Mouse (Mus musculus) NIH3T3 (cell line): ENCODE results near the gene Cstb.
"Not testable (repeated sequence)": the region's sequence is repeated elsewhere in the genome, so short reads cannot be mapped to it uniquely, and the experiment has no call there.

ENCODE experiments used
- DNase-seq: peaks from one replicate; pipeline ENCODE4 v3.0.0-alpha.2; 2012; ENCODE audit warnings: low read depth

Cstb gene

DNA sequence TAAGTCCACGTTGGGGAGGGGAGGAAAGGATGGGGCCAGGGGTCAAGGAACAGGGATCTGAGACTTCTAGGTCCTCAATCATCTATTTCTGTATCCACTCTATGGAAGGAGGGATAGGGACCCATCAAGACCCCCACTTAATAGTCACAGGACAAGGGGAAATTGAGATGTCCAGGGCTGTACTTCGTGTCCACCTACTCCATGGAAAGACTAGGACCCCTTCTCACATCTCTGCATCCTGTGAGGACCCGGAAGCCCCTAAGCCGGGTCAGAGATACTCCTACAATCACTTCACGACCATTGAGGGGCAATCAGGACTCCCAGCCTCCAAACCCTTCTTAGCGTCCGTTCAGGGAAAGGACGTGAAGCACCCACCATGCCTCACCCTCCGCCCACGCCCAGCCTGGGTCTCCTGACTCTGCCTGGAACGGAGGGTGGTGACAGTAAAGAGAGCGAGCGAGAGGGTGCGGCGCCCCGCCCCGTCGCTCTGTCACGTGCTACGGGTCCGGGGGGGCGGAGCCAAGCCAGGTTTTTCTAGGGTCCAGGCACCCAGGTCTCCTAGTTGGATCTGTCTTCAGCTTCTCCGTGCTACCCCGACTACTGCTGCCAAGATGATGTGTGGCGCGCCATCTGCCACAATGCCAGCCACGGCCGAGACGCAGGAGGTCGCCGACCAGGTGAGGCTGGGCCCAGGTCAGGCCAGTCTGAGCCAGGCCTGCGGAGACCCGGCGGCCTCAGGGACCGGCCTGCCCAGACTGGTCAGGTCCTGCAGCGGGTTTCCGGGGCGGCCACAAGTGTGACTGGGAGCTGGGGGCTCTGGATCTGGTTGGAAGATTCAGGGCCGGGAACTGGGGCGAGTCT, at the start of gene Cstb:
Gene Cstb, plus strand, starts transcription at position 489 of the 861 bp plus-strand sequence.
- peak; percentile 96 for DNase-seq

DNA sequence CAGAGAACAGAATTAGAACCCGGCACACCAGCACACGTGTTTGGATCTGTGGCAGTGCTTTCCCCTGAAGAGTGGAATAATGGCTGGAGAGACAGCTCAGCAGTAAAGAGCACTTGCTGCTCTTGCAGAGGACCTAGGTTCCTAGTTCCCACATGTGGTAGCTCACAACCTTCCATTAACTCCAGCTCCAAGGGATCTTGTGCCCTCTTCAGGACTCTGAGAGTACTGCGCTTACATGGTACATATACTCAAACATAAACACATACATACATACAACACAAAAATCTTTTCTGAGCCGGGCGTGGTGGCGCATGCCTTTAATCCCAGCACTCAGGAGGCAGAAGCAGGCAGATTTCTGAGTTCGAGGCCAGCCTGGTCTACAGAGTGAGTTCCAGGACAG, 47.0 kb upstream of the Cstb start:
- DNase-seq: no peak

DNA sequence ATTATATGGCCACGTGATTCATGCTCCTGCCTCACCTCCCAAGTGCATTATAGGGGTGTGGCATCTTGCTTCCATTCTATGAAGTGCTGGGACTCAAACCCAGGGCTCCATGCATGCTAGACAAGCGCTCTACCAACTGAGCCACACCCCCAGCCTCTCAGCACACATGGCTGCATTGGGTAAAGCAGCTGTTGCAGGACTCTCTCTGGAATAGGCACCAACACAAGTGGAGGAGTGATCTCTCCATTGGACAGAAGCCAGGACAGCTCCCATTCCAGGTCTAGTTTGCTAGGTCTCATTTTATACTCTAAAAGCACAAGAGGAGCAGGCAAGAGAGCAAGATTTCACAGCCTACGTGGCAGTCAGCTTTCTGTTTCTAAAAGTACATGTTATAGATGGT, 41.9 kb upstream of the Cstb start:
- DNase-seq: no peak

DNA sequence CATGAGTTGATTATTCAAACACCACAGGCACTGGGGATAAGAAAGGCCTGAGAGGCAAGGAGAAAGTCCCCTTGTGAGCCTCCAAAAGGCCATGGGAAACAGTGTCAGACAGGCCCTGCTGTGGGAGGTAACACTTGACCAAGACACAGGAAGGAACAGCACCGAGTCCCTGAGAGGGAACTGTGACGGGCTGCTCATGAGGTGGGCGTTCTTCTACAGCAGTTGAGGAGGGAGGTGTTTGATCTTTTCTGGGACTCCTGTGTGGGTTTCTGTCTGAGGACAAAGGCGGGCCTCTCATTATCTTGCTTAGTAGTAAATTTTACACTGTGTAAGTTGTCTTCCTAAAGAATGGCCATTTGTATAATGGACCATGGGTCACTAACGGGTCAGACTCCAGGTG, 39.9 kb upstream of the Cstb start:
- no peak for DNase-seq

DNA sequence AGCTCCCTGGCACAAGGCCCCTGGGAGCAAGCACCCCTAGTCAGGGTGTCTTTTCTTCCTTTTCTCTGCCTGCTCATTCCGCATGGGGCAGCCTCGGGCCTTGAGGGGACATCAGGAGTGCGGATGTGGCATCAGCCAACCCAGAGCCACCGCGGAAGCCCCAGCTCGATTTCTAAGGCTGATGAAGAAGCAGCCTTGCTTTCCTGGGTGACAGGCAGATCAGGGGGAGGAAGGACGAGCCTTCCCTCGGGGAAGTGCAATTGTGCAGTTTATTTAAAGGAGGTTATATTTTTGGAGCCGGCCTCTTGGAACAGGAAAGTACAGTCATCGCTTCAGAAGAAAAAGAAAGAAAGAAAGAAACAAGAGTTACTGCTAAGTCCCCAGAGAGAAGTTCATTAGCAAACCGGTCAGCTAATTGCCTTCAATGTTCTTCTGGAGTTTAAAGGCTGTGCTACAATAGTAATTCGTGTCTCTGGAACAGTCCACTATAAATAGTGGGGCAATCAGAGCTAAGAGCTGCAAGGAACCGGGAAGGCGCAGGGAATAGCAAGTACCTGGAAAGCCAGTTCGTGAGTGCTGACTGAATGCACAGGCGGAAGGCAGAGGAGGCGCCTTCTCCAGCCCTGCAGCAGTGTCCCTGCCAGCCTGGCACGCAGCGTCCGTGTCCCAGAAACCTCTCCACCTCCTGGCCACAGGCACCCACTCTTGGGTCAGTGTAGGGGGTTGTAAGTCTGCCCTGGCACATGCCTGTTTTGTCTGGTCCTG, 37.1 kb upstream of the Cstb start:
- no peak for DNase-seq

DNA sequence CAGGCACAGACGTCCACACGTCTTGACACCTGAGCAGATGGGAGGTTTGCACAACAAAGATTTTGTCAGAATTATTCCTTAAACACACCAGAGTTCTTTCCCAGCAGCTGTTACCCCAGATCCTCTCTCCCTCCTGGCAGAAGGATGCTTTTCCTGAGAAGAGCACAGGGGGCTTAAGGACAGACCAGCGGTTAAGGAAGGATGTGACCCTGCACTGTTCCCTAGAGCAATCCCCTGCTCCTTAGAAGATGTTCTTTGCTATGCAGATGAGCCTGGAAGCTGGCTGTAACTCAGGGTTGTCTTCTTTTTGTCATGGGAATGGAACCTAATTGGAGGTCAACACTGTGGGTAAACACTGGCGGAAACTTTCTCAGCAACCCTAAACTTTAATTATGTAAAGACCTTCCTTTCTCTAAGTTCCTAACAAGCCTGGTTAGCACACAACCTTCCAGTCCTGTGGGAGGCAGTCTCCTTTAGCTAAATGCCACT, 34.4 kb upstream of the Cstb start:
- DNase-seq: no peak

DNA sequence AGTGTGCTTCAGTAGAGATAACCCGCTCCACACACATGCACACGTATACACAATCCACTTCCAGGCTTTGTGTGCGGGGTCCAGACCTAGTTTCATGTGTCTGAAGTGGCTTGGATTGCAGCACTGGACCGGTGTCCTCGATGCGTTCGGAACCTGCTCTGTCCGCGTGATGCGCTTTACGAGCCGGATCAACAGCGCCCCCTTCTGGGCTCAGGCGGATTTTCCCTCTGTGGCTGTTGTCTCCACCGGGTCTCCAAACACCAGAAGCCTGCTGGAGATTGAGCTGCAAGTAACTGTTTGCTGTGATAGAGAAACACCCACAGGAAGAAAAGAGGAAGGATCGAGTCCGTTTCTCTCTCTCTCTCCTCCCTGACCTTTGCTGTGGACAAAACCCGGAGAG, 33.4 kb upstream of the Cstb start:
- DNase-seq: peak; percentile 92

DNA sequence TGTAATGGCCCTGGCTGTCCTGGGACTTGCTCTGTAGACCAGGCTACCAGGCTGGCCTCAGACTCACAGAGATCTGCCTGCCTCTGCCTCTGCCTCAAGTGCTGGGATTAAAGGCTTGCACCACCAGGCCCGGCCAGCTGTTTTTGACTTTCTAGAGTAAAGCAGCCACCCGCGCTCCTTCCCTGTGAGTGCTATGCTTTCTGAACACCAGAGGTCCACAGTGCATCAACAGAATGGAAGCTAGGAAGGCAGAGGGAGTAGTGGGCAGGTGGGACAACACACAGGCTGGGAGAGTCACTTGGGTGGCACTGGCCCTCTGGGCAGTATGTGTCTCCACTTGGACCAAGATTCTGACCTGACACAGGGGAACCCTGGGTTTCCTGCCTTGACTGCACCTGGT, 30.1 kb upstream of the Cstb start:
- peak; percentile 40 for DNase-seq

DNA sequence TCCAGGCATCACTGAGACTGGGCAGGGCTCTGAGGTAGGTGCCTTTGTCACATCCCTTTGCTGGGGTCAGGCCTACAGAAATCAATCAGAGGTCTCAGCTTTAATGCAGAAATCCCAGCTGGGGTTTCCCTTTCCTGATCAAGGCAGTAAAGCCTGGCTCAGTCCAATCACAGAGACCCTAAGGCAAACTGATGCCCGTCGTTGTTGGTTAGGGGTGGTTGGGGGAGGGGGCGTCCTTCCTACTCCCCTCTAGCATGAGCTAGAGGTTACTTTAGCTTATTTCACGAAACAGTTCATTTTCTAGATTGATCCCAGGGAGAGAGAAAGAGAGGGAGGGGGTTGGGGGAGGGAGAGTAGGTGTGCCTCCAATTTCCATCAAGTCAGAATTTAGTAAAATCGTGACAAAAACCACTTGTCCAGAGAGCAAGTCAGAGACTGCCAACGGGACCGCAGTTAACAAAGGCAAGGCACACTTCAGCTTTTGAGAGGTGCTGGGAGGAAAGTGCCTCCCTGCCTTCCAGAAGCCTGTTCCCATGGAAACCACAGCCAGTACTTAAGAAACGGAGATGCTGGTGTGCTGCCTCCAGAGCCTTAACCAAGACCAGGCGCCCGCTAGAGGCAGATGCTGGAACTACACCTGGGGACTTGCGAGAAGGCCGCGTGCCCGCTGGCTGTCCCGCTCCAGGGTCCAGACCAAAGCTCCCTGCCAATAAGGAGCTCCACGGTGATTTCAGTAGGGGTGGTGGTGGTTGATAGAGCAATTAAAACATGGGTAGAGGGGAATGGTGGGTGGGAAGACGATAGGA, 29.4 kb upstream of the Cstb start:
- DNase-seq: peak; percentile 81

DNA sequence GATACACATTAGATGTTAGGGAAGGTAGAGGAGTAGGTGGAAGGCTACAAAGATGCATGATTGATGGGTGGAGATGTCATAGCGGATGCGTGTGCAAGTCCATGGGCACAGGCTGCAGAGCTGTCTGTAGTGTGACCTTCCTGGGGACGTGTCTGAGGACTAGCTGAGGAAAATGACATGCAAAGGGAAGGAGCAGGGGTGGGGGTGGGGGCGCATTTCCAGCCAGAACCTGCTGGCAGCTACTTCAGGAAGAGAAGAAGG, 28.9 kb upstream of the Cstb start:
- no peak for DNase-seq

DNA sequence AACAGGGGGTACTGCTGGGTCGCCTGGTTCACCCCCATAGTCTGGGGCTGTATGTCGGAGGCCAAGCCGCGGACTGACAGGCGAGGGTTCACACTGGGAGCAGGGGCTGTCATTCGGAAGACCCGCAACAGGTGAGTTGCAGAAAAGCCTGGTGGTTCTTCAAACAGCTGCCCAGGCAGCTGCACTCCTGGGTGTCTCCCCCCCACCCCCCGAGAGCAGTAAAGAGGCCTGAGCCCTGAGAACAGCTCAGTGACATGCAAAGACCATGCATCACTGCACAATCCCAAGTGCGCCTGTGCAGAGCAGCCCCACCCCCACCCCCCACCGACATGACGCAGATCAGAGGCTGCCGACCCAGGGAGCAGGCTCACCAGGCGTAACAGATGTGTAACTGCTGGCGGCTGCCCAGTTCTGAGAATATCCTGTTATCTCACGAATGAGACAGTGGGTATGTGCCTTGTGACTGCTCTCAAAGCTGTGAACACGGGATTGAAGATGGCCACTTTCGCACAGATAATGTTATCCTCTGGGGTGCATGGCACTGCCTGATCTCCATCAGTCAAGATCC, 26.3 kb upstream of the Cstb start:
- peak; percentile 31 for DNase-seq

DNA sequence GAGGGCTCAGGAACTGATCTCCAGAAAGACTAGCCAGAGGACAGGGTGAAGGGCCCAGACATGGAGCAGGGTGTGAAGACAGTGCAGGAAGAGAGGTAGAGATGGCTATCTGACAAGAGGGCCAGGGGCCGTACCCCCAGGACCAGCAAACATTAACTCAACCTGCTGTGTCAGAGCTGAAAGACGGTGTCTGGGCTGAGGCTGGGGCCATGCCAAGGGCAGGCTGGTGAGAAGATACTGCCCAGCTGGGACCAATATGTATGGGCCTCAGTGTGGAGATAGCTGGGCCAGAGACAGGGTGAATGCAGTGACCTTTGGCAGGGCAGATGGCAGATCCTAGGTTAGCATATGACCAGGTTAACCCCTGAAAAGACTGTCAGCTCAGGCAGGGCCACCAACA, 24.3 kb upstream of the Cstb start:
- no peak for DNase-seq

DNA sequence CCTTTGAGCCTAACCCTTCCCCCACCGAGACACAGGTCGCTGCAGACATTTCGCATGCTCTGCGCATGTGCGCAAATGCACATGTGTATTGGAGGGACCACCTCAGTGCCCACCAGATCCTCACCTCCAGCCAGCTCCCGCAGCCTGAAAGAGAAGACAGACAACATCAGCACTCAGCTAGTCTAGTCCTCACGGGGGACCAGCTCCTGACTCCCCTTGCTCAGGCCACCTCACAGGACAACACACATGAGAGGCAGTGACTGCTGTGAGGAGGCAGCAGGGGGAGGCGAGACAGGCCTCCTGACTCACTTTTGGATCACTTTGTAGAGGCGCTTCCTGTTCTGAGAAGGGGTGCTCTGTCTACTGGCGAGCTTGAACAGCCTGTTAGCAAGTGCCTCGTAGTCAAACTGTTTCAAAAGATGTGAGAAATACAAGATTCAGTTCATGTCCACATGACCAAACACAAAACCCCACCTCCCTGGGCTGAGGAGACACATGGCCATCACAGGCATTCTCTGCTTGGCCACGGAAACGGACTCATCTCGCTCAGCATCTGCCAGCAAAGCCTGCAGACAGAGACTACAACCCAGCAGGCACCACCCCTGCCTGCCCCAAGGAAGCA, 23.1 kb upstream of the Cstb start:
- no peak for DNase-seq

DNA sequence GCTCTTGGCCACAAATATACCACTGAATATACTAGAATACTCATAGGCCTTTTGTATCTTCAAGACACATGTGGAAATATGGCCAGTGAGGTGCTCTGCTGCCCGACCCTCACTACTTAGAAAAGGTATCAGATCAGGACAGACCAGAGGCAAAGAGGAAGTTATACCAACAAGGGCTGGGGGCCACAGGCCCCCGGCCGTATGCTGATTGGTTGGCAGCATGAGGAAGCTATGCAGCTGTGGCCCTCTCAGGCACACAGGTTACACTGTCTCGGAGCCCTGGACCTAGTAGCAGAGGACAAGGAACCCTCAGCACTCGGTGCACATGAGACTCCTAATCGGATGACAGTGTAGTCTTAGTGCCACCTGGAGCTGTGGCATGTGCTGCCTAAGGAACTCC, 19.3 kb upstream of the Cstb start:
- no peak for DNase-seq

DNA sequence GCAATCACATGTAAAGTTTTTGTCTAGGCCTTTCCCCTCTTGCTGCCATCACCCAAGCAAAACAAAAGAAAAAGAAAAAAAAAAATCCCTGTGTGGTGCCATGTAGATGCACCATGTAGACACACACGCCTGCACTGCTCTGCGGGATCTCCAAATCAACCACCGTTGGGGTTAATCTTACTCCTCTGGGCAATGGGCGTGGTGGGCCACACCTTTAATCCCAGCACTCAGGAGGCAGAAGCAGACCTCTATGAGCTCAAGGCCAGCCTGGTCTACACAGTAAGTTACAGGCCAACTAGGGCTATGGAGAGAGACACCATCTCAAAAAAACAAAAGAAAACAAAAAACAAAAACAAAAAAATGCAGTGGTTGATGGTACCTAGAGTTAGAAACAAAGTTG, 18.3 kb upstream of the Cstb start:
- no peak for DNase-seq

DNA sequence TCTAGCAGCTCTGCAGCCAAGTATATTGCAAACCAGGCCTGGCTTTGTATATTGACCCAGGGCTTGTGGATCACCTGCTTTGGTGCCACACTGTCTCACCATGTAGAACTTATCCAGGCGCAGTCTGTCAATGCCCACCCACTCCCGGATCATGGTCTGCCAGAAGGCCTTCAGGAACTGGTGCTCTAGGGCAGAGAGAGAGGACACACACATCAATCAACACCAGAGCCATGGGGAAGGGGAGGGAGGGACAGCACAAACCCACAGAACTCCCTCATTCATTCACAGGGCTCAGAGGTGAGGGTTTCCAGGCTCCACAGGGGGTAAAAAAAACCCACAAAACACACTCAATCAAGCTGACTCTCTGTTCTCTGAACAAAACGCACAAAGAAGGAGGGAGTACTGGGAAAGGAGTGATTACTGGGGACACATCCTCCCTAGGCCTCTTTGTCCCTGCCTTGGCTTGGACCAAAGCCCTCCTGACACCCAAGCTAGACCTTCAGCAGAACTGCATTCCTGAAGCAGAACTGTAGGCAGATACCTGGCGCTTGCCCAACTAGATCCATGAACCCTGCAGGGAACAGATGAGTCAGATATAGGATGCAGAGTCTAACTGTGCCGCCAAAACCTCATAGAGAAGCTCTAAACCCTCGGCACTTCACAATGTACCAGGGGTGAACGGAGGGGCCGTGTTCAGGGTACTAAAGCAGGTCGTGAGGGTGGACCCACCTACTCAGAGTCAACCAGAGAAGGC, 16.3 kb upstream of the Cstb start:
- DNase-seq: peak; percentile 96

DNA sequence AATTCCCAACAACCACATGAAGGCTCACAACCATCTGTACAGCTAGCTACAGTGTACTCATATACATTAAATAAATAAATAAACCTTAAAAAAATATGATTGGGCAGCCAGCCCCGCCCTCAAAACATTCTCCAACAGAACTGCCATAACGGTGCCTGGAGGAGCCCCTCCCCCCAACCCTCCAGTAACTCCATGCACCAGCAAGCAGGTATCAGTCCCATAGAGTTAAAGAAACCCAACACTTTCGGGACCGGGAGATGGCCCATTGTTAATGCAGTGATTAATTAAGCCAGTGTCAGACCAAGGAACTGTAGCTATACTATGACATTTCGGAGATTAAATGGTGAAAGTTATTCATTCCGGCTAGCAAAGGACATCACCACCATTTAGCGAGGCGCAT, 13.6 kb upstream of the Cstb start:
- DNase-seq: peak; percentile 61

DNA sequence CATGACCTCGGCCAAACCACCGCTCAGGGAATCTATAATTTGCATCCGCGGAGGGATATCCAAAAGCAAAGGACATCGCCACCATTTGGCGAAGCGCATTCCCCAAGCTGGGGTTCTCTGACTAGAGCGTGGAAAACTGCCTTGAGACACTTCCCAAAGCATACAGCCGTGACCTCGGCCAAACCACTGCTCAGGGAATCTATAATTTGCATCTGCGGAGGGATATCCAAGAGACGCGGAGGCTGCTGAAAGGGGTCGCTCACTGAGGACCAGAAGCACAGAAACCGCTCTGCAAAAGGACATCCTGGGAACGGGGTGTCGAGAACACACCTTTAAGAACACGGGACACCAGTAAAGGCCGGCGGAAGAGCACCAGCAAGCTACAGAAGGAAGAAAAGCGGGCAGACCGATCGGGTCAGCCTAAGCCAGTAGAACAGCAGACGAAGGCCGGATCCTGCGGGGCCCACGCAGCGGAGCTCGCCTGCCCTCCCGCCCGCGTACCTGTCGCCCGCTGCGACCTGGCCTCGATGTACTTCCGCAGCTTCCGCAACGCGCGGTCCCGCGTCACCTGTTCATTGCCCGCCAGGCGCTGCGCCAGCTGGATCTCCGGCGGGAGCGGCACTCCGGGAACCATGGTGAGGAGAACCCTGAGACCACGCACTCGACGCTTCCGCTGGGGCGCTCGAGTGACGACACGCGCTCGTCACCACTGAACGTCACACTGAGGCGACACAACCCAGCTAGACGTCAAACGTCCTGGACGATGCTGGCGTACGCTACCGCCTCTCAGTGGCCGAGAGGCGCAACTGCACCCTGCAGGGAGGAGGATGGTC, 12.9 kb upstream of the Cstb start, which contains the start of gene Rrp1:
Gene Rrp1, minus strand, starts transcription at position 725 of the 833 bp plus-strand sequence.
- DNase-seq: peak; percentile 99

DNA sequence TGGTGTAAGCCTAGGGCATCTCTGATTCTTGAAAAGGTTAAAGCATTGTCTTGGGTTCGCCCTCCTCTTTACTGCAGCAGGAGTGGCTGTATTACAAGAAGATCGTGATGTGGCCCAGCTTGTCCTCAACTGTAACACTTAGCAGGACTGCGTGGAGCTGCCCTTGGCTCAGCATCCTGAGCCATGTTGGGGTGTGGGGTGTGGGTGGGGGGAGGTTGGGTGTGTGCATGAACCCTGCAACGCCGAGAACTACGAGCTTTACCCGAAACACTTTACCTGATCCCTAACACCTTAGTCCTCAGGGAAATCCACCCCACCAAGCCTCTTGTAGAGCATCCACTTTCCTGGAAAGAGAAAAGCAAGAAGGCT, 12.3 kb upstream of the Cstb start:
- no peak for DNase-seq

DNA sequence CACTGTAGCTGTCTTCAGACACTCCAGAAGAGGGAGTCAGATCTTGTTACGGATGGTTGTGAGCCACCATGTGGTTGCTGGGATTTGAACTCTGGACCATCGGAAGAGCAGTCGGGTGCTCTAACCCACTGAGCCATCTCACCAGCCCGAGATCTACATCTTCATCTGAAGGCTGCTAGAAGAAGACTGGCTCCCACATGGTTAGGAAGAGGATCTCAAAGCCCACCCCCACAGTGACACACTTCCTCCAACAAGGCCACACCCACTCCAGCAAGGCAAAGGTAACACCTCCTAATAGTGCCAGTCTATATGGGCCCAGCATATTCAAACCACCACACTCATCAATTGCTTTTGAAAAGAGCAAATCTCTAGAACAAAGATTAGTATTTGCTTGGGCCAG, 10.5 kb upstream of the Cstb start:
- not testable (repeated sequence) for DNase-seq
